Mouse (Mus musculus) bone marrow, adult 2 months (tissue): ENCODE measurements around the gene Grid1. TPM values are rescaled to one million over a fixed set of nuclear protein-coding genes. Genes with fewer than 3 reads are reported as not detected.

Experiments
- H3K27ac ChIP-seq: fragments of 200-500 bp; 2 replicates; pipeline ENCODE4 v1.5.1; 2012; ENCODE audit warnings: low read depth, mild to moderate bottlenecking, control low read depth, inconsistent platforms, low read length; ENCODE audit not compliant: control insufficient read depth, poor library complexity, insufficient read depth
- H3K4me1 ChIP-seq: fragments of 200-500 bp; 2 replicates; pipeline ENCODE4 v1.6.1; 2011; ENCODE audit warnings: low read length; ENCODE audit not compliant: control insufficient read depth, insufficient read depth
- H3K4me3 ChIP-seq: fragments of 200-500 bp; replicated peaks from 2 replicates; pipeline ENCODE3; 2011; ENCODE audit warnings: mild to moderate bottlenecking, low read depth, low read length, control low read depth; ENCODE audit not compliant: control insufficient read depth
- CTCF ChIP-seq: fragments of 200-500 bp; IDR thresholded peaks from 2 replicates; pipeline ENCODE4 v1.5.1; 2011; ENCODE audit warnings: low read length, control low read depth; ENCODE audit not compliant: control insufficient read depth, insufficient read depth
- POLR2A ChIP-seq: fragments of 200-500 bp; IDR thresholded peaks from 2 replicates; pipeline ENCODE4 v1.6.1; 2011; ENCODE audit warnings: low read depth, mild to moderate bottlenecking, control low read depth, low read length, borderline replicate concordance; ENCODE audit not compliant: control insufficient read depth
- WGBS: fragments of 180-500 bp; shearing (Covaris S2); methylation state at CpG from one replicate; pipeline ENCODE4 v1.1.7; 2018; 5-methylcytosine and 5-hydroxymethylcytosine counted together
- polyA plus RNA-seq: library from polyadenylated mRNA; stranded (reverse); fragments of >200 nt; gene quantifications from 2 replicates; pipeline ENCODE4 v1.2.4, GENCODE M21; 2011; ENCODE audit warnings: low replicate concordance; ENCODE audit not compliant: missing spikeins, insufficient read depth, insufficient read length

The Grid1 gene
- polyA plus RNA-seq, 1 experiment: 0.35 TPM

GRCm38 (mm10) chr14:34960227-34960626 is 140.3 kb downstream of the Grid1 start:
- no peak for TF ChIP-seq CTCF
- no peak for TF ChIP-seq POLR2A
- no peaks in the 10 kb centered on the region for H3K4me1 ChIP-seq
- no peak overlapping the region for H3K27ac ChIP-seq
- whole genome bisulfite sequencing: 70% methylated on average over 6 of the region's 6 CpGs
- H3K4me3 ChIP-seq: no peak overlapping the region

- Histone ChIP-seq H3K27ac (no peak overlapping the region), H3K4me3 (no peak overlapping the region), H3K4me1 (no peaks in the 10 kb centered on the region)
- no peak for TF ChIP-seq CTCF
- TF ChIP-seq POLR2A: no peak
- WGBS: 84% methylated on average over 4 of the region's 4 CpGs
Observed at GRCm38 (mm10) chr14:34963616-34964168, 143.8 kb downstream of the Grid1 start.

GRCm38 (mm10) chr14:34969102-34969819 is 149.4 kb downstream of the Grid1 start:
- no peaks in the 10 kb centered on the region for H3K4me1 ChIP-seq
- no peak for TF ChIP-seq POLR2A
- no peak for TF ChIP-seq CTCF
- H3K27ac ChIP-seq: no peak overlapping the region
- 54% methylated on average over 6 of the region's 6 CpGs for WGBS
- no peak overlapping the region for H3K4me3 ChIP-seq

- no peak overlapping the region for H3K4me3 ChIP-seq
- no peak for TF ChIP-seq POLR2A
- no peak for TF ChIP-seq CTCF
- no peaks in the 10 kb centered on the region for H3K4me1 ChIP-seq
- H3K27ac ChIP-seq: no peak overlapping the region
- 58% methylated on average over 3 of the region's 3 CpGs for WGBS
Observed at GRCm38 (mm10) chr14:34972930-34973329, 153.0 kb downstream of the Grid1 start.

DNA sequence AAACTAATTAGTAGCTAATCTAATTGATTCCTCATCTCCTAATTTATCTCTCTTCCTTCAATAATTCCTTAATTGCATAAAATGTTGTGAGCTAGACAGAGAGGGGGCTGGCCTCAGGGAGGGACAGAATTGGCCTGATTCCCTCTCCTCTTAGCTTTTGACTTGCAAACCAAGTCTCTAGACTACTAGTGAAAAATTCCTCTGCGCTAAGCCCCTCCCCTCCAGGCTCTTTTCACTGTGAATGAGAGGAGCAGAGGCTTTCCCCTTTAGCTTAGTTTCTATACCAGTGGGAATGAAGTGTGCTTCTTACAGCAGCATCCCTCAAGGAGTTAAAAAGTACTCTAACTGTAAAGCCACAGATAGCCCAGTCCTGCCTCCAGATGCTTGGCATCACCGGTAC is 160.8 kb downstream of the Grid1 start:
- TF ChIP-seq CTCF (no peak), POLR2A (no peak)
- Histone ChIP-seq H3K4me3 (no peak overlapping the region), H3K4me1 (no peaks in the 10 kb centered on the region), H3K27ac (no peak overlapping the region)
- 40% methylated on average over 2 of the region's 2 CpGs for WGBS

DNA sequence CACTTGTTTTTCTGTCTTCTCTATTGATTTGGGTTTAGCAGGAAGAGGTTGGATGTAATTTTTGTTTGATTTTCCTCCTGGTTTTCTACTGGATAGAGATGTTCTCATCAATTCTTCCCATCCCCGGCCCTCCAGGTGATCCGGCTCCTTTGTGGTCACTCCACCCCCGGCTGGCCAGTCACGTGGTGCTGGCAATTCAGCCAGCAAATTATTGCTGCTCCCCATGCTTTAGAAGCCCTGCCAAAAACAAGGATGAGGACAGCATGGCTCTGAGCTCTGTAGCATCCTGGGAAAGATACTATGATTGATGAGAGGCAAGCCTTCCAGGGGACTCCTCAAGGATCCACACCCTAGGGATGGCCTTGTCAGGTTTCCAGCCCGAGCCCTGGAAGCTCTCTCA is 169.2 kb downstream of the Grid1 start:
- no peaks in the 10 kb centered on the region for H3K4me1 ChIP-seq
- TF ChIP-seq POLR2A (no peak), CTCF (no peak)
- 72% methylated on average over 5 of the region's 5 CpGs for WGBS
- no peak overlapping the region for H3K4me3 ChIP-seq
- no peak overlapping the region for H3K27ac ChIP-seq

DNA sequence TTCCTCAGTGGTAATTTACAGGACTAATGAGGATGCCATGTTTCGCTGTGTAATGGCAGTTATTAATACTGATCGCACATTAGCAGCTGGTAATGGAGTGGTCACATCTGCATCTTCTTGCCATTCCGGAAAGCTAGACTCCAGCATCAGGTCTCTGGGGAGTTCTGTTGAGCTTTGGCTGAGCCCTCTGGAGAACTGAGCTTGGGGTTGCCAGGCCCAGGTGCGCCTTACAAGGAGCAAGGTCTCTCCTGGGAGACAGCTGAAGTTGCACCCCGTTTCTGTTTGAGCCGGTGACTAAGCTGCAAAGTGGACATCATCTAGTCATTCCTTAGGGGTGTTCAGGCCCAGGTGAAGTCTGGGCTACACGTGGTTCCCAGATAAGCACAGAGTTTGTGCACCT is 186.8 kb downstream of the Grid1 start:
- WGBS: 74% methylated on average over 7 of the region's 7 CpGs
- H3K4me3 ChIP-seq: no peak overlapping the region
- no peak overlapping the region for H3K27ac ChIP-seq
- TF ChIP-seq POLR2A (no peak), CTCF (no peak)
- no peaks in the 10 kb centered on the region for H3K4me1 ChIP-seq

GRCm38 (mm10) chr14:35008674-35009073 is 188.8 kb downstream of the Grid1 start:
- Histone ChIP-seq H3K27ac (no peak overlapping the region), H3K4me3 (no peak overlapping the region), H3K4me1 (no peaks in the 10 kb centered on the region)
- 56% methylated on average over 3 of the region's 3 CpGs for WGBS
- TF ChIP-seq POLR2A (no peak), CTCF (no peak)
